Mouse (Mus musculus) bone marrow, adult 2 months (tissue): ENCODE measurements around the gene Lin54. TPM values are rescaled to one million over a fixed set of nuclear protein-coding genes. Genes with fewer than 3 reads are reported as not detected.
"Not testable (repeated sequence)": the region's sequence is repeated elsewhere in the genome, so short reads cannot be mapped to it uniquely, and the experiment has no call there.

Experiments
- H3K27ac ChIP-seq: fragments of 200-500 bp; 2 replicates; pipeline ENCODE4 v1.5.1; 2012; ENCODE audit warnings: low read depth, mild to moderate bottlenecking, control low read depth, inconsistent platforms, low read length; ENCODE audit not compliant: control insufficient read depth, poor library complexity, insufficient read depth
- H3K4me1 ChIP-seq: fragments of 200-500 bp; 2 replicates; pipeline ENCODE4 v1.6.1; 2011; ENCODE audit warnings: low read length; ENCODE audit not compliant: control insufficient read depth, insufficient read depth
- H3K4me3 ChIP-seq: fragments of 200-500 bp; replicated peaks from 2 replicates; pipeline ENCODE3; 2011; ENCODE audit warnings: mild to moderate bottlenecking, low read depth, low read length, control low read depth; ENCODE audit not compliant: control insufficient read depth
- CTCF ChIP-seq: fragments of 200-500 bp; IDR thresholded peaks from 2 replicates; pipeline ENCODE4 v1.5.1; 2011; ENCODE audit warnings: low read length, control low read depth; ENCODE audit not compliant: control insufficient read depth, insufficient read depth
- POLR2A ChIP-seq: fragments of 200-500 bp; IDR thresholded peaks from 2 replicates; pipeline ENCODE4 v1.6.1; 2011; ENCODE audit warnings: low read depth, mild to moderate bottlenecking, control low read depth, low read length, borderline replicate concordance; ENCODE audit not compliant: control insufficient read depth
- WGBS: fragments of 180-500 bp; shearing (Covaris S2); methylation state at CpG from one replicate; pipeline ENCODE4 v1.1.7; 2018; 5-methylcytosine and 5-hydroxymethylcytosine counted together
- polyA plus RNA-seq: library from polyadenylated mRNA; stranded (reverse); fragments of >200 nt; gene quantifications from 2 replicates; pipeline ENCODE4 v1.2.4, GENCODE M21; 2011; ENCODE audit warnings: low replicate concordance; ENCODE audit not compliant: missing spikeins, insufficient read depth, insufficient read length

The Lin54 gene
- polyA plus RNA-seq, 1 experiment: 12.5 TPM

- no peak for TF ChIP-seq POLR2A
- Histone ChIP-seq H3K4me3 (no peak overlapping the region), H3K4me1 (no peaks in the 10 kb centered on the region; the same call in 1 of the 2 replicates), H3K27ac (no peak overlapping the region)
- 91% methylated on average over 5 of the region's 5 CpGs for WGBS
These were observed 62.5 kb downstream of the Lin54 start for GRCm38 (mm10) chr5:100437917-100438316.

DNA sequence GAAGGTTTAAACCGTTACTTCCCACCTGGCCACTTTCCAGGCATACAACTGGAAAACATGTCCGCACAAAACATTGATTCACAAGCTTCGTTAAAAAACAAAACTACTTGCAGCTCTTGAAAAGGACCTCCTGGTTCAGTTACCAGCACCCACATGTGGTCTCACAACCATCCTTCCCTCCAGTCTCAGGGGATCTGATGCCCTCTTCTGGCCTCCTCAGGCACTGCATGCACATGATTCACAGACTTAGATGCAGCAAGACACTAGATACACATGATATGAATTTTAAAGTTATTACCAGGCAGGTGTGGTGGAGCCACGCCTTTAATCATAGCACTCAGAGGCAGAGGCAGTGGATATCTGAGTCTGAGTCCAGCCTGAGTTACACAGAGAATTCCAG is 63.4 kb downstream of the Lin54 start:
- H3K4me1 ChIP-seq: no peaks in the 10 kb centered on the region; the same call in 1 of the 2 replicates
- 96% methylated on average over 4 of the region's 4 CpGs for WGBS
- TF ChIP-seq POLR2A: no peak
- TF ChIP-seq CTCF: no peak
- H3K4me3 ChIP-seq: no peak overlapping the region
- H3K27ac ChIP-seq: no peak overlapping the region

DNA sequence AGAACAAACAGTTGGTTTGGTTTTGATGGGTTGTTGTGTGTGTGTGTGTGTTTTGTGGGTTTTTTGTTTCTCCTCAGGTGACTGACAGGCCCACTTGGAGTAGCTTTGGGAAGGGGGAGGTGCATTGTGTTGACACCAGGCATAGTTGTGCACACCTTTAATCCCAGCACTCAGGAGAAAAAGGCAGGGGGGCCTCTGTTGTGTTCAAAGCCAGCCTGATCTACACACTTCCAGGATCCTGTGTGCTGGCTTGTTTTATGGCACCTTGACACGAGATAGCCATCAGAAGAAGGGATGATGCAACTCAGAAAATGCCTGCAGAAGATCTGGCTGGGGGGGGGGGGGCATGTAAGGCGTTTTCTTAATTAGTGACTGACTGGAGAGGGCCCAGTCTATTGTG is 69.5 kb downstream of the Lin54 start:
- peaks cover 1% of the 10 kb centered on the region; the same call in 1 of the 2 replicates for H3K4me1 ChIP-seq
- H3K4me3 ChIP-seq: no peak overlapping the region
- 24% methylated on average over 2 of the region's 2 CpGs for WGBS
- TF ChIP-seq CTCF (no peak), POLR2A (no peak)
- H3K27ac ChIP-seq: no peak overlapping the region

DNA sequence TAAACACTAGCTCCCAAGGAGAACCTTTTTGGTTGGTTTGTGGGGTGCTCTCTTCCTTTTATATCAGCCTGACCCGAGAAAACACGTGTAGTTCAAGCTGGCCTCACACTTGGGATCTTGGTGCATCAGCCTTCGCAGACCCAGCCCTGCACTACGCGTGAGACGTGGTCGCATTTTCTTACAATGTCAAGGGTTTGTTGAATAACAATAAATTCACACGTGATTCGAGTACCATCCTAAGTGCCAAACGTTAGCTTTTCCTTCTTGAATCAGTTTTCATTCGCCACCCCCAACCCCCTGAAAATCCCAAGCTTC is 70.4 kb downstream of the Lin54 start:
- TF ChIP-seq POLR2A (no peak), CTCF (no peak)
- Histone ChIP-seq H3K4me1 (peaks cover 1% of the 10 kb centered on the region; the same call in 1 of the 2 replicates), H3K4me3 (peak overlapping the region; percentile 88), H3K27ac (peak overlapping the region; percentile 86; the same call in 1 of the 2 replicates)
- 4% methylated on average over 11 of the region's 11 CpGs for WGBS

GRCm38 (mm10) chr5:100429344-100430075 is 70.9 kb downstream of the Lin54 start:
- TF ChIP-seq CTCF: no peak
- peak; percentile 88 for TF ChIP-seq POLR2A
- peak overlapping the region; percentile 88 for H3K4me3 ChIP-seq
- H3K4me1 ChIP-seq: peaks cover 1% of the 10 kb centered on the region; the same call in 1 of the 2 replicates
- WGBS: under 1% methylated on average over 53 of the region's 53 CpGs
- H3K27ac ChIP-seq: peak overlapping the region; percentile 86

GRCm38 (mm10) chr5:100428734-100429343 is 71.6 kb downstream of the Lin54 start:
- no peak for TF ChIP-seq POLR2A
- TF ChIP-seq CTCF: no peak
- Histone ChIP-seq H3K27ac (peak overlapping the region; percentile 64), H3K4me3 (peak overlapping the region; percentile 88), H3K4me1 (peaks cover 1% of the 10 kb centered on the region; the same call in 1 of the 2 replicates)
- under 1% methylated on average over 20 of the region's 20 CpGs for WGBS

- Histone ChIP-seq H3K4me3 (peak overlapping the region; percentile 17), H3K4me1 (peaks cover 1% of the 10 kb centered on the region; the same call in 1 of the 2 replicates), H3K27ac (no peak overlapping the region)
- TF ChIP-seq CTCF: no peak
- TF ChIP-seq POLR2A: no peak
- WGBS: 5% methylated on average over 5 of the region's 5 CpGs
These were observed 72.3 kb downstream of the Lin54 start for GRCm38 (mm10) chr5:100428031-100428733.

GRCm38 (mm10) chr5:100427276-100427675 is 73.2 kb downstream of the Lin54 start:
- TF ChIP-seq CTCF: no peak
- no peak for TF ChIP-seq POLR2A
- Histone ChIP-seq H3K27ac (no peak overlapping the region), H3K4me3 (no peak overlapping the region), H3K4me1 (peaks cover 1% of the 10 kb centered on the region; the same call in 1 of the 2 replicates)
- 29% methylated on average over 9 of the region's 9 CpGs for WGBS

- WGBS: 93% methylated on average over 2 of the region's 2 CpGs
- H3K4me1 ChIP-seq, H3K27ac ChIP-seq, H3K4me3 ChIP-seq: not testable (repeated sequence)
These were observed 74.6 kb downstream of the Lin54 start for GRCm38 (mm10) chr5:100425823-100426222.
